In the genomic region with DNA sequence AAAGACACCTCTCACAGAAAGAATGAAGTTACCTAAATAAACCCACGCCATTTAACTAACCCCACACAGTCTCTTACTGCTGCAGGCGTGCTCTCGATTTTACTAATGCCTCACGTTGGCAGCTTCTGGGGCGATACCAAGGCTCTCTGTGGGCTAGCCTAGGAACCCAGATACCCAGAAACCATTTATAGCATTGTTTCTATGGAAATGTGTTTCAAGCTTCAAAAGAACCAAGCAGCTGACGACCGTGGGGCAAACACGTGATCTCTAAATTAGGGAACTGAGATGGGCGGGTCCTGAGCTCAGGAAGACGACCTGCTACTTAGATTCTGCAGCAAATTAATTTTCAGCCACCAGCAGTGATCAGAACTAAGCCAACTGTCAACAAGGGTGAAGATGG, we compare ENCODE assay signal across 11 mouse cellular contexts. TPM values are rescaled to one million over a fixed set of nuclear protein-coding genes. Genes with fewer than 3 reads are reported as not detected.
DNase-seq lines count a peak whose midpoint lies in the region; ATAC-seq and TF ChIP-seq lines count a peak whose summit lies in the region.
"Had no signal": no experiment of that assay in that cellular context is flagged by ENCODE, and none has a peak within 500 bp of the region (broad histone marks: within the 10 kb centered on the region; RNA-seq: fewer than 3 reads in every experiment).

No protein-coding gene starts in this region.

- no peak for TF ChIP-seq POLR2A in spleen, adult 2 months (IDR thresholded peaks at IDR 0.05; ENCODE audit: low read depth, low read length)

- TF ChIP-seq CTCF in spleen, adult 2 months (IDR thresholded peaks at IDR 0.05; ENCODE audit: extremely low read depth, insufficient read depth, insufficient read length, insufficient replicate concordance) = no peak

- H3K9me3 ChIP-seq in erythroblast, embryonic 14.5 days (ENCODE audit: control insufficient read depth, low read length) = no peaks in the 10 kb centered on the region
- H3K9me3 ChIP-seq in liver, embryonic 12.5 days (replicated peaks) = no peaks in the 10 kb centered on the region
- no peaks in the 10 kb centered on the region for H3K9me3 ChIP-seq in stomach, embryonic 16.5 days (replicated peaks; ENCODE audit: control insufficient read depth, low read length)
- H3K9me3 ChIP-seq: limb, embryonic 13.5 days had no signal

- H3K4me1 ChIP-seq in erythroblast, embryonic 14.5 days (ENCODE audit: control insufficient read depth) = peaks cover 86% of the 10 kb centered on the region
- peaks cover 59% of the 10 kb centered on the region; the same call in 1 of the 2 replicates for H3K4me1 ChIP-seq in spleen, adult 2 months (ENCODE audit: control insufficient read depth, insufficient read depth, insufficient read length)
- peaks cover 89% of the 10 kb centered on the region for H3K4me1 ChIP-seq in liver, embryonic 12.5 days
- peaks cover 65% of the 10 kb centered on the region for H3K4me1 ChIP-seq in stomach, embryonic 16.5 days (ENCODE audit: control insufficient read depth, insufficient read depth, low read length)

- no peak for ATAC-seq in erythroblast, adult 5-6 weeks (replicated peaks; ENCODE audit: low FRiP score, poor library complexity, severe bottlenecking)
- no peak for ATAC-seq in liver, embryonic 12.5 days
- no peak for ATAC-seq in stomach, embryonic 16.5 days (ENCODE audit: insufficient read depth, low FRiP score)
- no peak for ATAC-seq in activated CD4-positive, CD25-positive, alpha-beta regulatory T cell, adult 4 months

- peak overlapping the region; percentile 83 for H3K4me2 ChIP-seq in liver, embryonic 12.5 days
- H3K4me2 ChIP-seq in stomach, embryonic 16.5 days (ENCODE audit: low read depth, low read length) = peak overlapping the region; percentile 7; the same call in 1 of the 2 replicates
- H3K4me2 ChIP-seq: hindbrain, embryonic 14.5 days; limb, embryonic 13.5 days had no signal

- 27% methylated on average over 10 of the region's 10 CpGs for WGBS in spleen, adult 2 months
- WGBS in liver, embryonic 12.5 days (ENCODE audit: insufficient replicate concordance) = 48% methylated on average over 10 of the region's 10 CpGs
- WGBS in stomach, embryonic 16.5 days = 61% methylated on average over 10 of the region's 10 CpGs

- no peaks in the 10 kb centered on the region for H3K27me3 ChIP-seq in erythroblast, embryonic 14.5 days (ENCODE audit: control insufficient read depth)
- H3K27me3 ChIP-seq in spleen, adult 2 months (ENCODE audit: control insufficient read depth, insufficient read depth, low read length) = no peaks in the 10 kb centered on the region
- no peaks in the 10 kb centered on the region for H3K27me3 ChIP-seq in liver, embryonic 12.5 days (replicated peaks)
- no peaks in the 10 kb centered on the region for H3K27me3 ChIP-seq in stomach, embryonic 16.5 days (ENCODE audit: control insufficient read depth, insufficient read depth, low read length)
- H3K27me3 ChIP-seq: limb, embryonic 13.5 days had no signal

- H3K9ac ChIP-seq in liver, embryonic 12.5 days = peak overlapping the region; percentile 80
- H3K9ac ChIP-seq in stomach, embryonic 16.5 days (ENCODE audit: low read length) = no peak overlapping the region; the same call in 1 of the 2 replicates
- H3K9ac ChIP-seq: hindbrain, embryonic 14.5 days; limb, embryonic 13.5 days had no signal

- DNase-seq in spleen, adult 2 months (ENCODE audit: low read depth in 1 of 2, low spot score in 2 of 2) = peak; percentile 65 to 88
- no peak for DNase-seq in spleen, adult 18-20 months
- DNase-seq in frontal cortex, postnatal 36 days (ENCODE audit: low spot score in 2 of 2) = no peak
- DNase-seq: midbrain, embryonic 14.5 days had no signal

- H3K36me3 ChIP-seq in erythroblast, embryonic 14.5 days (ENCODE audit: control insufficient read depth) = peaks cover 40% of the 10 kb centered on the region
- H3K36me3 ChIP-seq in spleen, adult 2 months (ENCODE audit: control insufficient read depth, insufficient read depth, low read length) = no peaks in the 10 kb centered on the region
- peaks cover 6% of the 10 kb centered on the region; the same call in 1 of the 2 replicates for H3K36me3 ChIP-seq in liver, embryonic 12.5 days
- no peaks in the 10 kb centered on the region for H3K36me3 ChIP-seq in stomach, embryonic 16.5 days (ENCODE audit: control insufficient read depth, insufficient read depth, low read length)
- H3K36me3 ChIP-seq: limb, embryonic 13.5 days had no signal

- H3K27ac ChIP-seq in spleen, adult 2 months (ENCODE audit: insufficient read depth, low read length) = peak overlapping the region; percentile 96
- H3K27ac ChIP-seq in liver, embryonic 12.5 days = peak overlapping the region; percentile 100
- H3K27ac ChIP-seq in stomach, embryonic 16.5 days (ENCODE audit: low read length) = peak overlapping the region; percentile 92
- H3K27ac ChIP-seq: hindbrain, embryonic 14.5 days; limb, embryonic 13.5 days had no signal

- peak overlapping the region; percentile 62 for H3K4me3 ChIP-seq in erythroblast, embryonic 14.5 days (replicated peaks)
- H3K4me3 ChIP-seq in spleen, adult 2 months (ENCODE audit: extremely low read depth, insufficient read depth, insufficient read length) = no peak overlapping the region
- peak overlapping the region; percentile 48; the same call in 1 of the 2 replicates for H3K4me3 ChIP-seq in liver, embryonic 12.5 days
- no peak overlapping the region for H3K4me3 ChIP-seq in stomach, embryonic 16.5 days (replicated peaks; ENCODE audit: low read length)
- H3K4me3 ChIP-seq: limb, embryonic 13.5 days had no signal

RNA-seq across cellular contexts. Expression of a gene that starts 16.1 kb away (rescaled TPM):
- polyA plus RNA-seq in erythroblast, embryonic 14.5 days (2012) = 2.1 and 2.8 TPM in 2 replicates
- total RNA-seq in erythroblast, adult 5-6 weeks (2015; ENCODE audit: low replicate concordance) = 5.4 and 12.7 TPM in 2 replicates
- 8.0 and 11.4 TPM in 2 replicates for total RNA-seq in erythroblast, adult 5-6 weeks (2017; ENCODE audit: low replicate concordance)
- polyA plus RNA-seq in spleen, adult 2 months (2012; rRNA removed) = 30.6 and 36.4 TPM in 2 replicates
- 6.9 and 8.0 TPM in 2 replicates for polyA plus RNA-seq in liver, embryonic 12.5 days (2016; fragmentation: Nextera tagmentation; extraction: Ambion mirVana)
- 8.7 and 9.4 TPM in 2 replicates for polyA plus RNA-seq in stomach, embryonic 16.5 days (2015; fragmentation: Nextera tagmentation; extraction: Ambion mirVana)
- polyA plus RNA-seq in activated CD4-positive, CD25-positive, alpha-beta regulatory T cell, adult 4 months (2017; shearing (Covaris generic)) = 1 to 10 TPM; 6.8 to 7.1 TPM

RNA-seq across cellular contexts. Expression of a gene that starts 54.3 kb away (rescaled TPM):
- 0.02 and 0.03 TPM in 2 replicates for polyA plus RNA-seq in erythroblast, embryonic 14.5 days (2012)
- total RNA-seq in erythroblast, adult 5-6 weeks (2015; ENCODE audit: low replicate concordance) = 1.5 and 4.4 TPM in 2 replicates
- total RNA-seq in erythroblast, adult 5-6 weeks (2017; ENCODE audit: low replicate concordance) = 1.0 and 4.5 TPM in 2 replicates
- 0.21 and 0.40 TPM in 2 replicates for polyA plus RNA-seq in spleen, adult 2 months (2012; rRNA removed)
- 0.08 and 0.20 TPM in 2 replicates for polyA plus RNA-seq in liver, embryonic 12.5 days (2016; fragmentation: Nextera tagmentation; extraction: Ambion mirVana)
- 0.70 and 0.71 TPM in 2 replicates for polyA plus RNA-seq in stomach, embryonic 16.5 days (2015; fragmentation: Nextera tagmentation; extraction: Ambion mirVana)
- polyA plus RNA-seq in activated CD4-positive, CD25-positive, alpha-beta regulatory T cell, adult 4 months (2017; shearing (Covaris generic)) = not detected

Comparison
In these comparisons a context has a peak if more than half of its experiments do, and no peak if none do; other contexts are left out.
1. DNase-seq: peak in spleen, adult 2 months (2 of 2); none in spleen, adult 18-20 months (0 of 2) and frontal cortex, postnatal 36 days (0 of 2).
2. H3K4me3 ChIP-seq: peak in erythroblast, embryonic 14.5 days (single experiment) and liver, embryonic 12.5 days (single experiment); none in spleen, adult 2 months (single experiment) and stomach, embryonic 16.5 days (single experiment).
3. Peak in every context shown above with its lines, with median percentiles within 50 percentile points of each other: H3K27ac ChIP-seq.